Mouse (Mus musculus) cerebellum, postnatal 4 days (tissue): ENCODE results near the gene Ccdc138.
"Not testable (repeated sequence)": the region's sequence is repeated elsewhere in the genome, so short reads cannot be mapped to it uniquely, and the experiment has no call there.

Experiments used
- DNase-seq, 2 experiments: peaks; one replicate each; pipeline ENCODE4 v3.0.0; 2022; ENCODE audit warnings: low spot score in 2 of 2, mixed read lengths in 1 of 2

Gene Ccdc138

DNA sequence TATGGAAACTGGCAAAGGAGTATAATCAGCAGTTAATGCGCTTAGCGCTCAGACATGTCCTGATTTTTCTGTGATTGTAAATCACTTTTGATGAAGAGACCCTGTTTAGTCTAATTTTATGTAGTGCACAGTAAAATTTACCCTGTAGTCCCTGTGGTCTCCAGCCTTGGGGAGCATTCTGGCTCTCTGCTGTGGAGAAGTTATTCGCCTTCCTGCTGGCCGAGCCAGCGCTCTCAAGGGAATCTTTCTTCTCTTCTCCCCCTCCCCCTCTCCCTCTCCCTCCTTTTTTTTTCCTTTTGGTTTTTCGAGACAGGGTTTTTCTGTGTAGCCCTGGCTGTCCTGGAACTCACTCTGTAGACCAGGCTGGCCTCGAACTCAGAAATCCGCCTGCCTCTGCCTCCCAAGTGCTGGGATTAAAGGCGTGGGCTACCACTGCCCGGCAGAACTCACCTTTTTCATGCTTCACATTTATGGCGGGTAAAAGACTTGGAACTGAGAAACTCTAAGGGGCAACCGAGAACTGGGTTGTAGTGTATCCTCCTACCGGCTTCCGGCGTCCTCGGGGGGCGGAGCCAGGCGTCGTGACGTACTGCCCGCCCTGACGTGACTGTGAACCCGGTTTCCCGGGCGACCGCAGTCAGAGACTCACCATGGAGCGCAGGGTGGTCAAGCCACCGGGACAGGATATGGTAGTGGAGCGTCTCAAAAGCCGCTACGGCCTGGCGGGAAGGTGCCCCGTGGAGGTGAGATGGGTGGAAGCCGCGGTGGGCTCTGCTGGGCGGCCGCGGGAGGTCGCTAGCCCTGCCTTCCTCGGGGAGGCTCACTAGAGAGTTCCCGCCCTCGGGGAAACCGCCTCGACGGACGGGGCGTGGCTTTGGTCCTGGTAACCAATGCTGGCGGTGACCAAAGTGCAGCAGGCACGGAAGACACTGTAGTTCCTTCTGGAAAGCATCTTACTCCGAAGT lies at the start of gene Ccdc138:
Gene Ccdc138, plus strand, starts transcription at position 629 of the 965 bp plus-strand sequence.
- DNase-seq, result peak; percentile 76 to 85

DNA sequence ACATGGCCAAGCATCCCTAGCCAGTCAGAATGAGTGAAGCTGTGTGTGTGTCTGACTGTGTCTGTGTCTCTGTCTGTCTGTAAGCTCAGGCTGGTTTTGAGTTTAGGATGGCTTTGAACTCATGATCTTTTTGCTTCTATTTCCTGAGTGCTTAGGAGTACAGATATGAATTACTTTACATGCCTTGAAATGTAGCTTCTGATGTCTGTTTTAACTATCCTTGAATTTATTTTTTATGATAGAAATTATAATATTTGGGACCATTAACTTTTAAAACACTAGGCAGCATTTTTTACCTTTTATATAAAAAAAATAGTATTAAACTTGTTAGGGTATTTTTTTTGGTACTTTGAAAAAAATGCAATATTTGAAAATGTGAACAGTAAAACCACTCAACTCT lies 46.2 kb upstream of the Ccdc138 start:
- DNase-seq, result no peak

DNA sequence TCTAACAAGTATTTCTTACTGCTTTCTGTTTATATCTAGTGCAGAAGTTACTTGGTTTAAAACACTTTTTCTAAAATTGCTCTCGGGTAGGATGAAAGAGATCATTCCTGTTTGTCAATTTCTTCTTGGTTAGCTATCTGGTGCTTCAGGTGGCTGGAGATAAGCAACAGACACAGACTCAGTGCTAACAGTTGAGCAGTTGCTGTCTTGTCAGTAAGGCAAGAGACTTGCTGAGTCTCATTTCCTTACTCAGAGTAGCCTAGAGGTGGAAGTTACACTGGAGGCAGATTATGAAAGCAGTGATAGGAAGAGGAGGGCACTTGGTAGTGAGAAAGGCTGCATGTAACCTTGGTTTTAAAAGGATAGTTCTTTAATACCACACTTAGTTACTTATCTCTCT lies 45.6 kb upstream of the Ccdc138 start:
- no peak for DNase-seq

DNA sequence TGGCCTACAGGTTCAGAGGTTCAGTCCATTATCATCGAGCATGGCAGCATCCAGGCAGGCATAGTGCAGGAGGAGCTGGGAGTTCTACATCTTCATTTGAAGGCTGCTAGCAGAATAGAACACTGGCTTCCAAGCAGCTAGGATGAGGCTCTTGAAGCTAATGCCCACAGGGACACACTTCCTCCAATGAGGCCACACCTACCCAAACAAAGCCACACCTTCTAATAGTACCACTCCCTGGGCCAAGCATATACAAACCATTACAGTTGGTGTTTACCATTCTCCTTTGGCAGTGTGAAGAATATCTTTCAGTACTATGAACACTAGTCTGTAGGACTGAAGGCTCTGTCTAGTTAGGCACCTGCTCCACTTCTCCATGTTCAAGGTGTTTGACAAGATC lies 37.9 kb upstream of the Ccdc138 start:
- no peak for DNase-seq

DNA sequence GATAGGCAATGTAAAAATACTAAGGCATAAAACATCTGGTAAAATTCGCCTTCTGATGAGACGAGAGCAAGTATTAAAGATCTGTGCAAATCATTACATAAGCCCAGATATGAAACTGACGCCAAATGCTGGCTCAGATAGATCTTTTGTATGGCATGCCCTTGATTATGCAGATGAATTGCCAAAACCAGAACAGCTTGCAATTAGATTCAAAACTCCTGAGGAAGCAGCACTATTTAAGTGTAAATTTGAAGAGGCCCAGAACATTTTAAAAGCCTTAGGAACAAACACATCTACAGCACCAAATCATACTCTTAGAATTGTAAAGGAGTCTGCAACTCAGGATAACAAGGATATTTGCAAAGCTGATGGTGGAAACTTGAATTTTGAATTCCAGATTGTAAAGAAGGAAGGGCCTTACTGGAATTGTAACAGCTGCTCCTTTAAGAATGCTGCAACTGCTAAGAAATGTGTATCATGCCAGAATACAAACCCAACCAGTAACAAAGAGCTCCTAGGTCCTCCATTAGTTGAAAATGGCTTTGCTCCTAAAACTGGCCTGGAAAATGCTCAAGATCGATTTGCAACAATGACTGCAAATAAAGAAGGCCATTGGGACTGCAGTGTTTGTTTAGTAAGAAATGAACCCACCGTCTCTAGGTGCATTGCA lies 20.5 kb upstream of the Ccdc138 start:
- no peak for DNase-seq

DNA sequence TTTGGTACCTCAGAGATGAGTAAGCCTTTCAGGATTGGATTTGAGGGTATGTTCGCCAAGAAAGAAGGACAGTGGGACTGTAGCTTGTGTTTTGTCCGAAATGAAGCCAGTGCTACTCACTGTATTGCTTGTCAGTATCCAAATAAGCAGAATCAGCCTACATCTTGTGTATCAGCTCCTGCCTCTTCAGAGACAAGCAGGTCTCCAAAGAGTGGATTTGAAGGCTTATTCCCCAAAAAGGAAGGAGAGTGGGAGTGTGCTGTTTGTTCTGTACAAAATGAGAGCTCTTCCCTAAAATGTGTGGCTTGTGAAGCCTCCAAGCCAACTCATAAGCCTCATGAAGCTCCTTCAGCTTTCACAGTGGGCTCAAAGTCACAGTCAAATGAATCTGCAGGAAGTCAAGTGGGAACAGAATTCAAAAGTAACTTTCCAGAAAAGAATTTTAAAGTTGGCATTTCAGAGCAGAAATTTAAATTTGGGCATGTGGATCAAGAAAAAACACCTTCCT lies 19.6 kb upstream of the Ccdc138 start:
- DNase-seq, result no peak

- DNase-seq, result no peak
Measured at GRCm38 (mm10) chr10:58479954-58480490, 17.7 kb upstream of the Ccdc138 start.

- no peak for DNase-seq
Measured at GRCm38 (mm10) chr10:58491031-58491430, 6.7 kb upstream of the Ccdc138 start.

DNA sequence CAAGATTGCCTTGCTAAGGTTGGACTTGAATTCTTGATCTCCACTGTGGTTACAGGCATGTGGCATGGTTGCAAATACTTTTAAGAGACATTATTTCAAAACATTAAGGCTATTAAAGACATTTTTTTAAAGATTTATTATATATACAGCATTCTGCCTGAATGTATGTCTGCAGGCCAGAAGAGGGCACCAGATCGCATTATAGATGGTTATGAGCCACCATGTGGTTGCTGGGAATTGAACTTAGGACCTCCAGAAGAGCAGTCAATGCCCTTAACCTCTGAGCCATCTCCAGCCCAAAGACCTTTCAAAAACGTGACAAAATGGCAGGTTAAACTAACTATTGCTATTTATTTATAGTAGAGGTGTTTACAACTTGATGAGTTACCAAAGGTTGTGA lies 2.1 kb upstream of the Ccdc138 start:
- no peak for DNase-seq

- DNase-seq, result no peak
Measured at GRCm38 (mm10) chr10:58496732-58497131, 1.0 kb upstream of the Ccdc138 start.

- no peak for DNase-seq
Measured at GRCm38 (mm10) chr10:58498516-58498915, 768 bp downstream of the Ccdc138 start.

- DNase-seq, result no peak
Measured at GRCm38 (mm10) chr10:58529358-58529757, 31.6 kb downstream of the Ccdc138 start.

DNA sequence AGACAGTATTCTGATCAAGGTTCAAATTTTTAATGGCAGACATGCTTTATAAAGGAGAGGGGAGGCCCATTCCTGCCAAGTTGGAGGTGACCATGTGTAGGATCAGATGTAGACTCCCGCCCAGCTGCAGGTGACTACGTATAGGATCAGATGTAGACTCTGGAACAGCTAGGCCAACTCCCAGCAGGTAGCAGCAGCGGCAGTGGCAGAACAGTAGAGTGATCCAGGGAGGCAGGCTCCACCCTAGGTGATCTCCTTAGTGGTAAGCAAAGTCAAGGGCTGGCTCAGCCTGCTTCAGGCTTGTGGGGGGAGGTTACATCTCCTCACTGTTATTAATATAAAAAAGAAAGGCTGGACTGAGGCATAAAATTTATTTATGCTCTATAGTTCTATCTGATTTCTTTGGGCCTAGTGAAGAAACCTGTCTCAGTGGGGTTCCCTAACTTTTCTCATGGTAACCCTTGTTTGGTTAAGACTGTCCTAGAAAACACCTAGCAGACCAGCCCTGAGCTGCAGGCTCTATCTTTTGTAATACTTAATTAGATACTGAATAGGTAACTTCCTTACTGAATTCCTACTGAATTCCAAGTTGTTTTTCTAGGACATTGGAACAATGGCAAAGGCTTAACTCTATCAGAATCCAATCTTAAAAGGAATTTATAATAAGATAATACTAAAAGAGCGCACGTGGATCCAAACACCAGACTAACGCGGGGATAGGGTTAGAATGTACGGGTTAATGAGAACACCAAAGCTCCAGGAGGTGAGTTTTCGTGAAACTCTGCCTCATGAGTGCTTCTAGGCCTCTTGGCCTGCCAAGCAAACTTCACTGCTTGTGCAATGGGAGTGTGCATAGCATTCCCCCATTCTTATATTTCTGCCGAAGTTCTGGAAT lies 33.4 kb downstream of the Ccdc138 start:
- DNase-seq, result no peak

GRCm38 (mm10) chr10:58532177-58532576 lies 34.4 kb downstream of the Ccdc138 start:
- no peak for DNase-seq

- not testable (repeated sequence) for DNase-seq
Measured at GRCm38 (mm10) chr10:58536276-58536675, 38.5 kb downstream of the Ccdc138 start.

DNA sequence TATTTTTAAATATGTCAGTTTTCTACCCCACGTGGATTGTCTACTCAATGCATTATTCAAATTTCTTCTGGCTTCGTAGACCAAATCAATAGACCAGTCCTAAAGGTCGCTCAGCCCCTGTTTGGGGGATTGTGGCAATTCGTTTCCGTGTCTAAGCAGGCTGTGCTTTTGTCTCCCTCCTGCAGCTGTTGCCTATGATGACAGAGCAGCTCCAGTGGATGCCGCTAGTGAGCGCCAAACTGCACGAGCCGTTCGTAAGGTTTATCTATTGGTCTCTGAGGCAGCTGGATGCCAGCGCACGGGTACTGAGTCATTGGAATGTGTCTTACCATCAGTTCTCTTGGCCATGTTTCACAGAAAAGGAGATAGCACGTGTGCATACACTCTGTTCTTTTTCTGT lies 42.9 kb downstream of the Ccdc138 start:
- no peak for DNase-seq

DNA sequence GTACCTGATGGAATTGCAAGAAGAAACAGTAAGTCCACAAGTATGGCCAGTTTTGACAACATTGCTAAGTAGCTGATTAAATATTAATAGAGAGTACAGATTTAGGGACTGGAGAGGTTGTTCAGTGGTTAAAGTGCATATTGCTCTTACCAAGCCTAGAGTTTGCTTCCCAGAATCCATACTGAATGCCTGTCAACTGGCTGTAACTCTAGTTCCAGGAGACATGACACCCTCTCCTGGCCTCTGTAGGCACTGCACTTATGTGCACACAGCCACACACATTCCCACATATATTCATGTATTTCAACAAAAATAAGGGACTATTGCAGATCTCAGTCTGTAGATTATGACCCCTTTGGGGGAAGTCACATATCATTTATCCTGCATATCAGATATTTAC lies 51.0 kb downstream of the Ccdc138 start:
- DNase-seq, result no peak

- DNase-seq, result no peak
Measured at GRCm38 (mm10) chr10:58554693-58555387, 57.1 kb downstream of the Ccdc138 start.

DNA sequence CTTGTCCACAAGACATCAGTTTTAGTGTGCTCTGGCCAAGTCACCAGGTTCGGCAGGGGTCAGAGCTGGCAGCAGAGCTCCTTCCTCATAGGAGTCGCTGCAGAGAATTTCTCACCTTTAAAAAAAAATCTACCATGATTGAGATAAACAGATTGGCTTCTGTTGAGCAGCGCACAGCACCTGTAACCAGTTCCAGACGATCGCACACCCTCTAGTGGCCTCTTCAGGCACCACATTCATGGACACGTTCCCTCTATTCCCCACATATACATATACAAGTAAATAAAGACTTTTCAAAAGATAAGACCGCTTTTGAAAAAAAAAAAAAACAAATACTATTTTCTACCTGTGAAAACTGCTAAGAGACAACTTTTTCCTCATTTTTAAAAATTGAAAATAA lies 61.4 kb downstream of the Ccdc138 start:
- DNase-seq, result peak in 1 of 2 experiments; percentile 45

DNA sequence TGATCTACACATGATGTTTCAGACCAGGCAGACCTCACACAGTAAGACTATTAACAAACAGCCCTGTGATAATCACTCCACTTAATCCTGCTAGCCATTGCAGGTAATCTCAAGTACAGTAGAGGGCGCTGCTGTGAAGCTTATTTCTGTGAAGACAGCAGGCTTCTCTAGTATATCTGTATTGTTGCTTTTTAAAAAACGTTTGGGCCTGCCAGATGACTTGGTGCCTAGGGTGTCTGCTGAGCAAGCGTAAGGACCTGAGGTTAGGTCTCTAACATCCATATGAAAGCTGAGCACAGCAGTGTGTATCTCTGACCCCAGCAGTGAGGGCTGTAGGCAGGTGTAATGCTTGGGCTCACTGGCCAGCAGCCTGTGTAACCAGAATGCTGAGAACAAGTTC lies 62.2 kb downstream of the Ccdc138 start:
- DNase-seq, result peak in 1 of 2 experiments; percentile 38

DNA sequence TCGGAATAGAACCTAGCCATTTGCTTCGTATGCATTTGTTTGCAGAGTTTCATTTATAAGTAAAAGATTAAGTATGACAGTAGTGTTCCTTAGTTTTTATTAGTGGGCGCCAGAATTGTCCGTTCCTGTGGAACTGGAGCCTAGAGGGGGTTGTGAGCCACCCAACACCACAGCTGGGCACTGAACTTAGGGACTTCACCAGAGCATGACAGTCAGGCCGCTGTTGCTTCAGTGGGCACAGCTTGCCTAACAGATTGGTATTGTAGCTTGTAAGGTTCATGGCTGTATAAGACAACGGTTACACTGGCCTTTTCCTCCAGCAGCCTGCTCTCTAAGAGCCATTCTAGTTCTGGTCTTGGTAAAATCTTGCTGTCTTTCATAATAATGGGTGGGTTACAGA lies 62.8 kb downstream of the Ccdc138 start:
- DNase-seq, result no peak
